Mouse (Mus musculus) ES-Bruce4 (cell line): Measurements from ENCODE around the gene Mettl7a3.

Experiments used
- CTCF ChIP-seq: IDR thresholded peaks from one replicate; pipeline ENCODE4 v1.8.1; 2011; ENCODE audit warnings: low read depth, low read length
- POLR2A ChIP-seq: IDR thresholded peaks from one replicate; pipeline ENCODE4 v1.8.1; 2011; ENCODE audit warnings: low read length; ENCODE audit not compliant: insufficient read depth

DNA sequence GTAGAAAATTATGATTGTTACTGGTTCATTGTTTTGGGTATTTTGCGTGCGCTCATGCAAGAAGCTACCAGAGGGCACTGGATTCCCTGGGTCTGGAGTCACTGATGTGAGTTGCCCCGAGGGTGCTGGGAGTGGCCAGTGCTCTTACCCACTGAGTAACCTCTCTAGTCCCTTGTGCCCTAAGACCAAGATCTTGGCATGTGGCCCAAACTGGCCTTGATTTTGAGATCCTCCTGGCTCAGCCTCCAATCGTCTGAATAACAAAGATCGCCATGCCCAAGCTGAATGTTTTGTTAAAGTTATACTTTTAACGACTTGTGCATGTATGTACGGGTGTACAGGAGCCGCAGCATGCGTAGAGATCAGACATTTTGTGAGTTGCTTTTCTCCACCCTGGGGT is 51.0 kb downstream of the Mettl7a3 start:
- TF ChIP-seq POLR2A, result no peak
- no peak for TF ChIP-seq CTCF
